Mouse (Mus musculus) induced T-regulatory cell, adult 2 months (primary cell): ENCODE results near the gene Col6a4.

Experiments used
- DNase-seq: peaks from one replicate; pipeline ENCODE4 v3.0.0-alpha.2; 2012; ENCODE audit warnings: low read depth

The Col6a4 gene

DNA sequence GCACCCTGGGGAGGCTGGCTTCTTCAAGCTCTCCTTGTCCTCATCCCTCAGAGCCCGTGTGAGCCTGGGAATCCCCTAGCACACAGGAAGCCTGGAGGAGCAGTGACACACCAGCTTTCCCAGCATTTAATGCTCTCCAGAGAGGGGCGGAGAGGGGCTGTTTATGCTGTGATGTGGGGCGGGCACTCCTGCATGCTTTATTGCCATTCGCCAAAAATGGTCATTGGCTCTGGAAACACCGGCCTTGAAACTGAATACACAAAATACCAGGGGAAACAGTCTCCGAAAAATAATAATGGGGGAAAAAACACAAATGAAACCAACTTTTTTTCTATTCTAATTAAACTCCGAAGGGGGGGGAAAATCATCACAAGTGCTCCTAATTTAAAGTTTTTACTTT is at the start of gene Col6a4:
Gene Col6a4 (minus strand): TSS at position 101 of the 400 bp plus-strand sequence.
- DNase-seq: no peak

GRCm38 (mm10) chr9:106145582-106145981 is 49.0 kb upstream of the Col6a4 start:
- no peak for DNase-seq

DNA sequence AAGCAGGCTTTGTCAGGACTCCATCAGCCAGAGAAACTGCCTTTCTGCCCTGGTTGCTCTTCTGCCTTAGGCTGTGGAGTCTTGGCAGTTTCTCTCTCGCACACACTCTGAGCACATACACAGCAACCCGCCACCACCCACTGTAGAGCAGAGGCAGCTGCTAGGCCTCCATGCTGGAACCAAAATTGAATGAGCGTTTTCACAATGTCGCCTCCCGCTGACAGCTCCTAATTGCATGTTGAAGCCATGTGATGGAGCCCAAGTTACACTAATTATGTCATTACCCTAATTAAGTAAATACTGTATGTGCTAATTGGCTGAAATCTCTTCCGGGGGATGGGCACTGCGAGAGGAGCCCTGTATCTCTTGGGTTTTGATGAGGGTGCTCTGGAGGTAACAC is 47.6 kb upstream of the Col6a4 start:
- DNase-seq: no peak

- DNase-seq: no peak
Observed at GRCm38 (mm10) chr9:106141955-106142354, 45.4 kb upstream of the Col6a4 start.

GRCm38 (mm10) chr9:106139763-106140162 is 43.2 kb upstream of the Col6a4 start:
- DNase-seq: no peak

DNA sequence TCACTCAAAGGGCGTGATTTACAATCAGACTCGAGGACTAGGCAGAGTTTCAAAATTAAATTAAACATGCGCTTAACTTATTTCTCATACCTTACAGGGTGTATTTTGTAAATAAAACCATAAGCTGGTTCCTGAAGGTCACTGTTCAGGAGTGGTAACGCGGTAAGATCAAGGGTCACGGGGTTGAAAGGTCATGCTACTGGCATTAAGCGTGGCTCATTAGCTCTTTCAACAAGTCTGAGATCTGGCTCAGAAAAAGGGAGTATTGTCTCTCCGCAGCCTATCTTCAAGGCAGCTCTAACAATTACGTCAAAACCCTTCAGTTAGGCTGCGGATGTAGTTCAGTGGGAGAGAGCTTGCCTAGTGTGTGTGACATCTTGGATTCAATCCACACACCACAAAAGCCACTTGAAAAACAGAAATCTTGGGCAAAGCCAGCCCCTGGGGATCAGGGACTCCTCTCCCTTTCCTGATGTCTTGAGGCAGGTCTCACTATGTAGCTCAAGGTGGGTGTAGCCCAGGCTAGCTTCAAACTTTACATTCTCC is 41.2 kb upstream of the Col6a4 start:
- DNase-seq: no peak

- no peak for DNase-seq
Observed at GRCm38 (mm10) chr9:106130250-106130649, 33.7 kb upstream of the Col6a4 start.

DNA sequence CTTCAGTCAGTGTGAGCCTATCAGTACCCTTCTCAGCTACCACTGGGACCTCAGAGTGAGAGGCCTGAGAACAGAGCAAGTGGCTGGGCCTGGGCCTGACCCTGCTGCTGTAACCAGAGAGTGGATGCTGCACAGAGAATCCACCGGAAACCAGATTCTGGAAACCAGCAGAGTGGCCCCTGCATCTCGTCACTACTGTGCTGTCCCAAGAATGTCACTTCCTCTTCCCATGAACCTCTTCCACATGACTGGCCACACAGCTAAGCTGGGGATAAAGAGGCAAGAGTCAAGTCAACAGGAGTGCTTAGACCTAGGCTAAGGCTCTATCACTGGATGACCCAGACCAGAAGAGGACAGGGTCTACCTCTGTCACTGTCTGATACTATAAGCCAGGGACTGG is 32.5 kb upstream of the Col6a4 start:
- DNase-seq: no peak

DNA sequence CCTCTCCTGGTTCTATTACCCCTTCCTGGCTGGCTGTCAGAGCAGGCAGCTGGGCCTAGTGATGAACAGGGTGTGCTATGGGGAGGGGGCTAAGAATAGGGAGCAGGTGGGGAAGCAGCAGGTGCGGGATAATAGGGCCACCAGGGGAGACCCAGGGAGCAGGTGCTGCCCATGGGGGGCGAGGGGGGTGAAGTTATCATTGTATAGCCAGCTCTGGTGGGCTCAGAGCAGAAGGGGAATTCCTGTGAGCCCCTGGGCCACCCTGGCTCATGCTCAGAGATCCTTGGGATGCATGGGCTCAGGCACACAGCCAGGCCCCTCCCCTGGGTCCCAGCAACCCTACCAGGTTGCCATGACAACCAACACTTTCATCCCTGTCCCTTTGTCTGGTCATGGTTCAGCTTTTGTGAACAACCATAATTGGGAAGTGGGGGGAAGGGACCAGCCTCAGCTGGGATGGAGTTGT is 30.2 kb upstream of the Col6a4 start:
- DNase-seq: no peak

GRCm38 (mm10) chr9:106123599-106123998 is 27.0 kb upstream of the Col6a4 start:
- peak; percentile 58 for DNase-seq

DNA sequence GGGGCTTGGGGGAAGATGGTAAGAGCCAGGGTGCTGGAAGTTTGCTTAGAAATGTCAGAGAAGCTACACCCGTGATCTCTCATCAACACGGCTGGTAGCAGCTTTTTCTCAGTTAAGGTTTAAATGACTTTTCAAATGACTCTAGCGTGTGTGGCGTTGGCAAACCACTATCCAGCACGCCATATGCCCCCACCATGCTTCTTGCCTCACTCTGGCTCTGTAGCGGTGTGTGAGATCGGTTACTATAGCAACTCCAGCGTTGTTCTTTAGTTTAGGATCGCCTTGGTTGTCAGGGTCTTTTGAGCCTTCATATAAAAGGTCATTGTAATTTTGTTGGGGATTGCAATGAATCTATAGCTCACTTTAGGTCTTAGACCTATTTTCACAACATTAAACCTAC is 22.5 kb upstream of the Col6a4 start:
- DNase-seq: no peak

GRCm38 (mm10) chr9:106115801-106116424 is 19.3 kb upstream of the Col6a4 start:
- no peak for DNase-seq

- DNase-seq: peak; percentile 67
Observed at GRCm38 (mm10) chr9:106112770-106113423, 16.3 kb upstream of the Col6a4 start.

- DNase-seq: no peak
Observed at GRCm38 (mm10) chr9:106106241-106106640, 9.7 kb upstream of the Col6a4 start.

DNA sequence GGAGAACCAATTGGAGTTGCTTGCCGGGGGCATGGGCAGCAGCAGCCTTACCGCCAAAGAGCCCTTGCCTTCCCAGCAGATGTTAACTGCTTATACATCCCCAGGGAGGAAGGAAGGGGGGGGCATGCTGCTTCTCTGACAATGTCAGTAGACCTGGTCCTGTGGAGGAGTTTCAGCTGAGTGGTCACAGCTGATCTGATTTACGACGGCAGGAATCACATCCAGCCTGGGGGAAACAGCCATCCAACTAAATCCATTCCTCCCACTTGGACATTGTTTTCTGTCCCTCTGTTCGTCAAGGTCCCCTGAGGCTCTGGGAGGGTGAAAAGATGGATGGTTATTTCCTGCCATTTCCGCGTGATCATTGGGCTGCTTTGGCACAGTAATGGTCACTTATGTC is 7.8 kb upstream of the Col6a4 start:
- no peak for DNase-seq

DNA sequence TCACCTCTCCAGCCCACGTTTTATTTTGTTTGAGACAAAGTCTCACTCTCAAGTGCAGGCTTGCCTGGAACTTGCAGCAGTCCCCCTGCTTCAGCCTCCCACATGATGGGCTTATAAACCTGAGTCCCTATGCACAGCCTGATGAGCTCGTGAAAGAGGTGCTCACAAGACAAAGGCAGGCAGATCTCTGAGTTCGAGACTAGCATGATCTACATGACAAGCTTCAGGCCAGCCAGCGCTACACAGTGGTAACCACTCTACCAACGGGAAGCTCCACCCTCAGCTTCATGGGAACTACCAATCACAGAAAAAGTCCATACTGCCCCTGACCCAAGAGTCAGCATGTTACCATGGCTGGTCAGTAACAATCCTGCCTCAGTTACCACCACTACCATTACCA is 4.6 kb upstream of the Col6a4 start:
- no peak for DNase-seq

GRCm38 (mm10) chr9:106100262-106100661 is 3.7 kb upstream of the Col6a4 start:
- no peak for DNase-seq

- no peak for DNase-seq
Observed at GRCm38 (mm10) chr9:106099379-106100021, 2.9 kb upstream of the Col6a4 start.

DNA sequence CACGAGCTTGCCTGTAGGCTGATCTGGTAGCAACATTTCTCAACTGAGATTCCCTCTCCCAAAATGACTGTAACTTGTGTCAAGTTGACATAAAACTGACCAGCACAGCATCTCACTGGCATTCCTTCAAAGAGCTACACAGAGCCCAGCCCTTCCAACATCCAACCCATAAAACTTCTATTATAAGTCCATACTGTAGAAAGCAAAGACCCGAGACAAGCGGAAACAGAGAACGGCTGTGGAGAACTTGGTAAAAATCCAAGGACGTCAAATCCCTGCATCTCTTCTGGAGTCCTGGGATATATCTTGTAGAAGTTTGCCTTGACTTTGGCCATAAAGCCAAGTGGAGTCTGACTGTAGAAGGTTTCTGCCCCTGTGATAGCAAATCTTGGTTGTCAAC is 15.1 kb downstream of the Col6a4 start:
- no peak for DNase-seq

- DNase-seq: peak; percentile 64
Observed at GRCm38 (mm10) chr9:106080261-106081033, 16.1 kb downstream of the Col6a4 start.

- no peak for DNase-seq
Observed at GRCm38 (mm10) chr9:106077953-106078352, 18.6 kb downstream of the Col6a4 start.

DNA sequence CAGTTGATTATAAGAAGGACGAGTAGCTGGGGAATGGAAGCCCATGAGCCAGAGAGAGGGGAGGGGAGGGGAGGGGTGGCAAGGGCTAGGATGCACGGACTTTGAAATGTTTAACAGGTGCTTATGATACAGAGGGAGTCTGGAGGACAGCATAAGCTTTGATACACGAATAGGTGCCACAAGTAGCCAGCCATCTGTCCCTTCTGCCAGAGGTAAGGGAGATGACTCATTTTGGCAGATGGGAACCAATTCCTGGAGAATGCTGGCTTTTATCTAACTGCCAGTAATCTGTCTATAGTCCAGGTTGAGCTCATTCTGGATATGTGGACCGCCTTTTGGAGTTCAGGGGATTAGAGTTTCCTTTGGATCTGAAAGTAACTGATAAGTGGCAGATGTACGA is 20.3 kb downstream of the Col6a4 start:
- no peak for DNase-seq
